Mouse (Mus musculus) adrenal gland, postnatal 4 days (tissue): ENCODE measurements around the gene Icam1. TPM values are rescaled to one million over a fixed set of nuclear protein-coding genes. Genes with fewer than 3 reads are reported as not detected.
A peak's percentile ranks its signal among the peaks of the same experiment; 100 is the strongest.

Experiments used
- DNase-seq, 2 experiments: peaks; one replicate each; pipeline ENCODE4 v3.0.0; 2021 to 2022; ENCODE audit warnings: low spot score in 2 of 2, mixed read lengths in 2 of 2
- long read RNA-seq, 2 experiments: library from polyadenylated mRNA; stranded (forward); transcript quantifications; one replicate each; pipeline ENCODE4 v2.0.0; 2021
- total RNA-seq, 2 experiments: library from RNA; stranded (reverse); gene quantifications; 2 replicates each; pipeline ENCODE4 v1.2.3; 2021

The Icam1 gene
- total RNA-seq: 10 to 100 TPM in 1 of 2 experiments, 1 to 10 TPM in 1; 10.0 to 11.7 TPM
- long read RNA-seq, experiment 1, partial matches to known transcripts: 0 of 6 reads
- long read RNA-seq, experiment 1, other reads (novel, unspliced or antisense): 2 of 6 reads
- long read RNA-seq, experiment 2, transcript Icam1-201 (7 exons, 2,535 nt): major isoform, 13 of 22 reads
- long read RNA-seq, experiment 2, partial matches to known transcripts: 4 of 22 reads
- long read RNA-seq, experiment 2, other reads (novel, unspliced or antisense): 5 of 22 reads

- DNase-seq: peak in 1 of 2 experiments; percentile 46
Observed at GRCm38 (mm10) chr9:21015571-21016130, at the start of gene Icam1. Gene Icam1, plus strand, starts transcription at chr9:21015985.

DNA sequence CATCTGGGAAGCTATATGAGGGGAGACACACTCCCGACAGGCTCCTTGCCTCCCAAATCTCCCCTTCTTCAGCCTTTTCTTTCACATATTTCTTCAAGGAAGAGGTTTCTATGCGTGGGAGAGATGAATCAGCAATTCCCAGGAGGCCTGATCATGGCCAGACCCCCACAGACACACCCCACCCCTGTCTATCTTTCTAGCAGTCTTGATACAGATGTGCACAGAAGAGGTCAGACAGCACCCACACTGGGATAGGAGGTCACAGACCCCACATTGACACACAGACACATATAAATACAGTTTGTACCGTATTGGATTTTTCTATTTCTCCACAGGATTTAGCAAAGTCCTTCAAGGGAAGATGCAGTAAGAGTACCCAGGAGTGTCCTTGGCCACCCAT is 49.8 kb upstream of the Icam1 start:
- DNase-seq: no peak

DNA sequence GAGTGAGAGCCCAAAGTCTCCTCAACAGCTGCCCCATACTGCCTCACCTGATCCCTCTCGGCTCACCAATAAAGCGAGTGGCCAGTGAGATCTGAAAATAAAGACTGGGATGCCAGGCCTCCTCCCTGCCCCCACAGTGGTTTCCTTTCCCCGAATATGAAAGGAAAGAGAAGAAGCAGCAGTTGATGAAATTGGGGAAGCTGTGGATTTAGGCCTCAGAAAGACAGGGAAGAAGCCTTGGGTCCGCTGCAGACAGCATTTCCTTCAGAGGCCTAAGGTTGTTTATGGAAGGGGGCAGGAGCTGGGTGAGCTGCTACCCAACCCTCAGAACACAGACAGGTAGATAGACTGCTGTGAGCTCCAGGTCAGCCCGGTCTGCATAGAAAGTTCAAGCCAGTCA is 49.0 kb upstream of the Icam1 start:
- DNase-seq: no peak

DNA sequence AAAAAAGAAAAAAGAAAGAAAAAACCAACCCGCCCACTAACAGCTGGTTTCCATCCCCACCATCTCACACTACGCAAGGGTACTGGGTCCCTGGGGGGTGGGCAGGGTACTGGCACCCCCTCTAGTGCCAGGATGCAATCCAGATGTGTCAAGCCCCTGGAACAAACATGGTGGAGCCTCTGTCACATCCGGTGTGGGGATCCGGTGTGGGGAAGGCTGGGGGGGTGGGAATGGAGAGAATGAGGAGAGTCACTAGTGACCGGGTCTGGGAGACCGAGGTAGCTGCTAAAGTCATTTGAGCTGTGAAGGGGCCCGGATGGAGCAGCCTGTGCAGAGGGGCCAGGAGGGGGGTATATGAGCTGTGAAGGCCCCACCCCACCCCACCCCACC is 44.0 kb upstream of the Icam1 start:
- no peak for DNase-seq

DNA sequence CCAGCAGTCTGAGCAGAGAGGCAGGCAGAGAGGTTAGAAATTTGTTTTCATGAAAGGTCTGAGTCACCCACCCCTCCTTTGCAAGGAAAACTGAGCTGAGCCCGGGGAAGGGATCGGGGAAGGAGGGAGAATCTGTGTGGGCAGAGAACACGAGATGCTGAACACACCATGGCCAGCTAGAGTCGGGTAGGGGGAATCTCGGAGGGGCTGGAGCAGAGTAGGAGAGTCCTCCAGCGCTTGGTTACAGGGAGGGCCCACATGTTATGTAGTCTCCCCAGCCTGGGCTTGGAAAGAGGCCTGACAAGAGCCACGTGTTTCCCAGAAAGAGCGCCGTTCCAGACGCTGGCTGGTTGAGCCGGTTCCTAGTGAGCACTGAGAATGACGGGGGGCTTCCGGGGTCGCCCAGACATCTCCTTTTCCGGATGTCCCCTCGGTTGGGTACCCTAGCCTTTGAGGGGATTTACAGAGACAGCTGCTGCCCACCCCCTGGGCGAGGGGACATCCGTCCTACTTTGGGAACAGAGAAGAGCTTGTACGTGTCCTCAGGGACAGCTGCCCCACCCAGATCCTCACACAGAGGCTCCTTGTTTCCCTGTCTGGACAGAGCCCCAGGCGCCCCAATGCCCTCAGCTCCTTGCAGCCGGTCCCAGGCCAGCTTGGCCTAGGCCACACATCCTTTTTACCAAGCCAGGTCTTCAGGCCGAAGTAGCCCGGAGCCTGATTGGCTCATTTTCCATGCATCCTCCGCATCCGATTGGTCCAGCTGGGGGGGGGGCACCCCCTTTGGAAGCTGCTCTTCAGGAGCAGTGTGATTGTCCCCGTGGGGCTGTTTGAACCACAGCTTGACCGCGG is 43.4 kb upstream of the Icam1 start:
- no peak for DNase-seq

- no peak for DNase-seq
Observed at GRCm38 (mm10) chr9:20973001-20973681, 42.6 kb upstream of the Icam1 start.

DNA sequence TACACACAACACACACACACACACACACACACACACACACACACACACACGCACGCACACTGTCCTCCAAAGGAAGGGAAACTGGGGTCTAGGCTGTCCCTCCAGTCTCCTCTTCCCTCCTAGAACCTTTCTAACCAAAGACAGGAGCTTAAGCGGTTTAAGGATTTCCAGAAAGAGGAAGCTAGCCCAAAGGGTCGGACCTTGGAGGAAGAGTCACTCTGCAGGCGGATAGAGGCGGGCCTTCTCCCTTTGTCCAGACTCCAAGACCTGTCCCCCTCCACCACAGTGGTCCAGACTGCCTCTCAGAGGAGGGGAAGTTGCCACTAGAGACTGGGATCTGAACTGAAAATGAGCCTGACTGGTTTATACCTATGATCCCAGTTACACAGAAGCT is 42.1 kb upstream of the Icam1 start:
- DNase-seq: no peak

DNA sequence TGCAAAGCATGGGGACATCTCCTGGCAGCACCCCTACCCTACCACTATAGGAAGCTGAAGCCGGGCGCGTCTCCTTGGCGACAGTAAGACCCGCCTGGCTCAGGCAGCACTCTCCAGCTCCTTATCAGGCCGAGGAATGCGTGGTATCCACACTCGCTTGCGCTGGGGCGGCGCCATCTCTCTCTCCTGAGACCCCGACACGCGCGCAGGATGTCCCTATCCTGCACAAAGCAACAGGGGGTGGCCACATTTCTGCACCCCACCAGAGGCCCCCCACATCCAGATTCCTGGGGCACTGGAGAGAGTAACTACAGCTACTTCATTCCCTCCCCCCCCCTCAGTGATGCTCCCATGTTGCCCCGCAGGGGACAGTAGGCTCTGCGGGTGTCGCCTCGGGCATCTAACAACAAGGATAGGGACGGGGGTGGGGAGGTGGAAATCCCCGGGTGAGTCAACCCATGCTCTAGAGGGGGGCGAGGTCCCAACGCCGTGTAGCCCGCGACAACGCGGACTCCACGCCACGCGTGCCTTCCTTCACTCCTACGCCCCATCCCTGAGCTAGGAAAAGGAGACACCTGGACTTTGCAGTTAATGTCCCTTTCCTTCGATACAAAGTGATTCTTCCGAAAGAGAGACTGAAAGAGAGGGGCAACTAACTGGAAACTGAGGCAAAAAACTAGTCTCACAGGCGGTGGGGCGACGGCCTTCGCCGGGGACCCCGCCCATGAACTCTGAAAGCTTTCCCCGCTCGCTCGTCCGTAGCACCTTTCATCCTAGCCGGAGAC is 40.2 kb upstream of the Icam1 start:
- no peak for DNase-seq

- peak; percentile 63 to 71 for DNase-seq
Observed at GRCm38 (mm10) chr9:20976216-20976960, 39.4 kb upstream of the Icam1 start, which contains the start of gene S1pr2. Gene S1pr2, minus strand, starts transcription at chr9:20976781.

DNA sequence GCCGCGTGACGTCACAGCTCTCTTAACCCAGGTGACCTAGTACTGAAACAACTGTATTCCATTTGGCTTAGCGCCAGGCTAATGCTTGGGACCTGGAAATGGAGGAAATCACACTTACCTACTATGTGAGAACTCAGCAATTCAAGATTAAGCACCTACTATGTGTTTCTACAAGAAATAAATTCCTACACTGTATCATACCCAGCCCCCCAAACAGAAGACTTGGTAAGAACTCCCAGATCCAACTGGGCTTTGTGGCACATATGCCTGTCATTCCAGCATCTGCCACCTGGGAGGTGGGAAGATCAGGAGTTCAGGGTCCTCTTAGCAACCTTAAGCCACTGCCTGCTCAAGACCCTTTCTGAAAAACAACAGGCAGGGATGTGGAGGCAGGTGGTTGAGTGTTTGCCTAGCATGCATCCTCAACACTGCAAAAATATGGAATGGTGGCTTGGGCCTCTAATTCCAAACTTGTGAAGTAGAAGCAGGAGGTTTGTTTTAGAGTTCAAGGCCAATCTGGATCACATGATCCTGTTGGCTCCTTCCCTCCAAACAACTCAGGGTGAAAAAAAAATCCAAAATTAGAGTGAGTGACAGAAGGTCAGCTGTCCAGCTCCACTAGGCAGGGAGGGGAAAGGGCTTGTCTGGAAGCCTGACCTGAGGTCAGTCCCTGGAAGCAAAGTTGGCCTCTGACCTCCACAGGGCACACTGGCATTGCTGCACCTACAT is 38.7 kb upstream of the Icam1 start:
- no peak for DNase-seq

GRCm38 (mm10) chr9:20978409-20979095 is 37.2 kb upstream of the Icam1 start:
- DNase-seq: no peak

GRCm38 (mm10) chr9:20979181-20979580 is 36.6 kb upstream of the Icam1 start:
- DNase-seq: no peak

DNA sequence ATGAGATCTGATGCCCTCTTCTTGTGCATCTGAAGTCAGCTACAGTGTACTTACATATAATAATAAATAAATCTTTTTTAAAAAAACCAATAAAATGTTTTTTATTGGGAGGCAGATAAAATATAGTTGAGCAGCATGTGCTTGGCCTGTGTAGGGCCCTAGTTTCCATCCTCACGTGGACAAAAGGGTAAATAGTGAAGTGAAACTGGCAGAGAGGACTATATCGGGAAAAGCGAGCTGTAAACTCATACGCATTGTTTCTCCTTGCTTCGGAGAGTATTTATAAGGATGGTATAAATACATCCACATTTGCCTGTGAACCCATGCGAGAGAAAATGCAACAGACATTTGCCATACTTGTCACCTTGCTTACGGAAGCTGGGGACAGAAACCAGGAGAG is 36.0 kb upstream of the Icam1 start:
- no peak for DNase-seq

DNA sequence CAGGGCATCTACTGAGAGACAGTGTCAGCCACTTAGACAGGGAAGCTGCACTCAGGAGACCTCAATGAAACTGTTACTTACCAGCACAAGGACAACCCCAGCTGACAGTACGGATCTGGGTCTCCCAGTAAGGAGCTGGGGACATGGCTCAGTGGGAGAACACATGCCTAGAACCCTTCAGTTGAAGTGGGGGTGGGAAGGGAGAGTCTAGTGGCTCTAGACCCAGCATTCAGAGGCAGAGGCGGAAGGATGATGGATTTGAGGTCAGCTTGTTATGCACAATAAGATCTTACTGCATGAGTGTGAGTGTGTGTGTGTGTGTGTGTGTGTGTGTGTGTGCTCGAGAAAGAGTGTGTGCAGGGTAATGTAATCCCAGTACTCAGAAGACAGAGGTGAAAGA is 33.6 kb upstream of the Icam1 start:
- no peak for DNase-seq

- DNase-seq: no peak
Observed at GRCm38 (mm10) chr9:20983169-20983568, 32.6 kb upstream of the Icam1 start.

- DNase-seq: no peak
Observed at GRCm38 (mm10) chr9:20986952-20987686, 28.7 kb upstream of the Icam1 start.

GRCm38 (mm10) chr9:20987953-20988352 is 27.8 kb upstream of the Icam1 start:
- DNase-seq: no peak

- DNase-seq: no peak
Observed at GRCm38 (mm10) chr9:20990861-20991260, 24.9 kb upstream of the Icam1 start.
